Mouse (Mus musculus): ENCODE data around the gene Lrrc49.

DNA sequence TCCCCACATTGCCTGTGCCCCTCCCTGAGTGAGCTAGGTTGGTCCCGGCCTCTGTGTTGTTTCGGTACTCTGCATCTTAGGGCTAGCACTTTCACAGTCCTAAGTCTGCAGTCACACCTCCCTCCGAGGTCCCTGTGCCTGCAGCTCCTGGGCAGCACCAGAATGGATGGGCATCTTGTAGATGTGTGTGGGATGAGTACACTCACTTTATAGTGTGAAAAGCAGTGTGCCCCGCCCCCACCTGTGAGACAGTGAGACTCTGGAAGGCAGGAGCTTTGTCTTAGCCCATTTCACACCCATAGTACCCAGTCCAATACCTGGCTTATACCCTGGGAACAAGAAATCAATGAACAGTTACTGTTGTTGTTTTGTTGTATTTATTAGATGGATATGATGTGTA is 27.3 kb upstream of the Lrrc49 start:
- TF ChIP-seq CTCF (IDR thresholded peaks at IDR 0.05; ENCODE audit: borderline replicate concordance, control insufficient read depth, extremely low read depth, insufficient read depth, low read length, poor library complexity) (no peak), POLR2A (IDR thresholded peaks at IDR 0.05; ENCODE audit: control insufficient read depth, extremely low read depth, insufficient read depth, low read length, poor library complexity) (no peak)

All from thymus, adult 2 months (tissue).